Mouse (Mus musculus) retina, postnatal 1 day (tissue): ENCODE measurements around the gene Rbms2.
A peak's percentile ranks its signal among the peaks of the same experiment; 100 is the strongest.
"Not testable (repeated sequence)": the region's sequence is repeated elsewhere in the genome, so short reads cannot be mapped to it uniquely, and the experiment has no call there.

ENCODE experiments used
- DNase-seq: peaks from one replicate; pipeline ENCODE4 v3.0.0-alpha.2; 2012

The Rbms2 gene

GRCm38 (mm10) chr10:128192030-128192766 is 12.1 kb upstream of the Rbms2 start:
- not testable (repeated sequence) for DNase-seq

GRCm38 (mm10) chr10:128191472-128191871 is 11.4 kb upstream of the Rbms2 start:
- DNase-seq = no peak

GRCm38 (mm10) chr10:128188242-128188877 is 8.3 kb upstream of the Rbms2 start:
- peak; percentile 81 for DNase-seq

- DNase-seq = no peak
These were observed 7.1 kb upstream of the Rbms2 start for GRCm38 (mm10) chr10:128187181-128187605.

- DNase-seq = peak; percentile 87
These were observed 5.9 kb upstream of the Rbms2 start for GRCm38 (mm10) chr10:128185959-128186358.

GRCm38 (mm10) chr10:128185277-128185940 is 5.3 kb upstream of the Rbms2 start:
- no peak for DNase-seq

GRCm38 (mm10) chr10:128184296-128184695 is 4.2 kb upstream of the Rbms2 start:
- no peak for DNase-seq

GRCm38 (mm10) chr10:128177316-128177715 is 2.8 kb downstream of the Rbms2 start:
- DNase-seq = no peak

GRCm38 (mm10) chr10:128175996-128176755 is 3.9 kb downstream of the Rbms2 start:
- peak; percentile 90 for DNase-seq

- no peak for DNase-seq
These were observed 4.8 kb downstream of the Rbms2 start for GRCm38 (mm10) chr10:128175302-128175701.

- not testable (repeated sequence) for DNase-seq
These were observed 8.7 kb downstream of the Rbms2 start for GRCm38 (mm10) chr10:128171348-128171747.

- no peak for DNase-seq
These were observed 13.0 kb downstream of the Rbms2 start for GRCm38 (mm10) chr10:128167091-128167490.

GRCm38 (mm10) chr10:128165726-128166125 is 14.4 kb downstream of the Rbms2 start:
- not testable (repeated sequence) for DNase-seq

- DNase-seq = no peak
These were observed 26.1 kb downstream of the Rbms2 start for GRCm38 (mm10) chr10:128153978-128154377.

GRCm38 (mm10) chr10:128150941-128151340 is 29.2 kb downstream of the Rbms2 start:
- no peak for DNase-seq

- DNase-seq = peak; percentile 64
These were observed 30.5 kb downstream of the Rbms2 start for GRCm38 (mm10) chr10:128149592-128149991.

- no peak for DNase-seq
These were observed 31.2 kb downstream of the Rbms2 start for GRCm38 (mm10) chr10:128148789-128149365.

- DNase-seq = no peak
These were observed 35.1 kb downstream of the Rbms2 start for GRCm38 (mm10) chr10:128144961-128145360.

GRCm38 (mm10) chr10:128143659-128144058 is 36.4 kb downstream of the Rbms2 start:
- DNase-seq = no peak

GRCm38 (mm10) chr10:128142165-128142564 is 37.9 kb downstream of the Rbms2 start:
- no peak for DNase-seq

GRCm38 (mm10) chr10:128140236-128140952 is 39.7 kb downstream of the Rbms2 start:
- DNase-seq = peak; percentile 75

- no peak for DNase-seq
These were observed 44.7 kb downstream of the Rbms2 start for GRCm38 (mm10) chr10:128135374-128135773.
